Mouse (Mus musculus): ENCODE measurements at regions not wholly inside any gene's neighbourhood (a gene's known extent, or its start where the extent isn't known, plus 50 kb on each side); places are given as distances from the start of the nearest gene placed in this dataset.

GRCm38 (mm10) chr6:116906426-116907172 lies 189.9 kb upstream of the Tmem72 start:
- no peak overlapping the region for H3ac ChIP-seq (ENCODE audit: control insufficient read depth, insufficient read length, low read depth)
- no peaks in the 10 kb centered on the region for H3K27me3 ChIP-seq (ENCODE audit: control insufficient read depth, insufficient read depth, insufficient read length)
- H3K79me2 ChIP-seq (ENCODE audit: control insufficient read depth, insufficient read depth) = no peaks in the 10 kb centered on the region
- no peak overlapping the region for H3K4me3 ChIP-seq (ENCODE audit: insufficient read depth, poor library complexity, severe bottlenecking)
- TF ChIP-seq FOSL1 (IDR thresholded peaks at IDR 0.05; ENCODE audit: insufficient read depth, low read length, poor library complexity, severe bottlenecking) = no peak
- no peak for TF ChIP-seq USF1 (IDR thresholded peaks at IDR 0.05; ENCODE audit: low read depth)
- TF ChIP-seq MYOG (IDR thresholded peaks at IDR 0.05; ENCODE audit: control insufficient read depth, extremely low read depth, insufficient read length) = no peak
- TF ChIP-seq CEBPB (IDR thresholded peaks at IDR 0.05; ENCODE audit: low read depth) = no peak
- no peak for TF ChIP-seq MAX (IDR thresholded peaks at IDR 0.05)
- TF ChIP-seq CTCF (IDR thresholded peaks at IDR 0.05; ENCODE audit: control insufficient read depth, insufficient read depth, insufficient read length) = no peak
- TF ChIP-seq MYOD1 (IDR thresholded peaks at IDR 0.05; ENCODE audit: control insufficient read depth, insufficient read length, low read depth) = no peak
- H3K36me3 ChIP-seq (ENCODE audit: control insufficient read depth, insufficient read depth) = no peaks in the 10 kb centered on the region
- no peaks in the 10 kb centered on the region for H3K79me3 ChIP-seq (ENCODE audit: low read depth)

- Histone ChIP-seq H3K27me3 (ENCODE audit: control insufficient read depth, insufficient read depth, insufficient read length) (no peaks in the 10 kb centered on the region), H3K4me3 (ENCODE audit: insufficient read depth, poor library complexity, severe bottlenecking) (no peak overlapping the region)
- TF ChIP-seq MAX (IDR thresholded peaks at IDR 0.05) = no peak
These were observed 193.9 kb upstream of the Tmem72 start for GRCm38 (mm10) chr6:116910607-116911006.

GRCm38 (mm10) chr6:116912161-116912560 lies 195.4 kb upstream of the Tmem72 start:
- no peak overlapping the region for H3ac ChIP-seq (ENCODE audit: control insufficient read depth, insufficient read length, low read depth)

More at GRCm38 (mm10) chr6:116910607-116911006, 193.9 kb upstream of the Tmem72 start:
- H3K79me3 ChIP-seq (ENCODE audit: low read depth) = no peaks in the 10 kb centered on the region
- H3ac ChIP-seq (ENCODE audit: control insufficient read depth, insufficient read length, low read depth) = no peak overlapping the region
- no peaks in the 10 kb centered on the region for H3K79me2 ChIP-seq (ENCODE audit: control insufficient read depth, insufficient read depth)
- H3K36me3 ChIP-seq (ENCODE audit: control insufficient read depth, insufficient read depth) = no peaks in the 10 kb centered on the region

GRCm38 (mm10) chr6:116914073-116914472 lies 197.4 kb upstream of the Tmem72 start:
- Histone ChIP-seq H3K79me3 (ENCODE audit: low read depth) (no peaks in the 10 kb centered on the region), H3K79me2 (ENCODE audit: control insufficient read depth, insufficient read depth) (no peaks in the 10 kb centered on the region), H3ac (ENCODE audit: control insufficient read depth, insufficient read length, low read depth) (no peak overlapping the region), H3K36me3 (ENCODE audit: control insufficient read depth, insufficient read depth) (no peaks in the 10 kb centered on the region), H3K27me3 (ENCODE audit: control insufficient read depth, insufficient read depth, insufficient read length) (no peaks in the 10 kb centered on the region), H3K4me3 (ENCODE audit: insufficient read depth, poor library complexity, severe bottlenecking) (no peak overlapping the region)
- TF ChIP-seq MYOD1 (IDR thresholded peaks at IDR 0.05; ENCODE audit: control insufficient read depth, insufficient read length, low read depth) = no peak
- TF ChIP-seq MYOG (IDR thresholded peaks at IDR 0.05; ENCODE audit: control insufficient read depth, extremely low read depth, insufficient read length) = no peak
- no peak for TF ChIP-seq FOSL1 (IDR thresholded peaks at IDR 0.05; ENCODE audit: insufficient read depth, low read length, poor library complexity, severe bottlenecking)
- no peak for TF ChIP-seq USF1 (IDR thresholded peaks at IDR 0.05; ENCODE audit: low read depth)
- TF ChIP-seq CTCF (IDR thresholded peaks at IDR 0.05; ENCODE audit: control insufficient read depth, insufficient read depth, insufficient read length) = no peak
- TF ChIP-seq MAX (IDR thresholded peaks at IDR 0.05) = no peak
- no peak for TF ChIP-seq CEBPB (IDR thresholded peaks at IDR 0.05; ENCODE audit: low read depth)

More at GRCm38 (mm10) chr6:116912161-116912560, 195.4 kb upstream of the Tmem72 start:
- Histone ChIP-seq H3K36me3 (ENCODE audit: control insufficient read depth, insufficient read depth) (no peaks in the 10 kb centered on the region), H3K79me3 (ENCODE audit: low read depth) (no peaks in the 10 kb centered on the region), H3K27me3 (ENCODE audit: control insufficient read depth, insufficient read depth, insufficient read length) (no peaks in the 10 kb centered on the region), H3K79me2 (ENCODE audit: control insufficient read depth, insufficient read depth) (no peaks in the 10 kb centered on the region), H3K4me3 (ENCODE audit: insufficient read depth, poor library complexity, severe bottlenecking) (no peak overlapping the region)
- TF ChIP-seq MYOD1 (IDR thresholded peaks at IDR 0.05; ENCODE audit: control insufficient read depth, insufficient read length, low read depth) (no peak), CEBPB (IDR thresholded peaks at IDR 0.05; ENCODE audit: low read depth) (no peak)

- H3K4me3 ChIP-seq (ENCODE audit: insufficient read depth, poor library complexity, severe bottlenecking) = no peak overlapping the region
- TF ChIP-seq CEBPB (IDR thresholded peaks at IDR 0.05; ENCODE audit: low read depth) (no peak), MAX (IDR thresholded peaks at IDR 0.05) (no peak), MYOG (IDR thresholded peaks at IDR 0.05; ENCODE audit: control insufficient read depth, extremely low read depth, insufficient read length) (no peak), FOSL1 (IDR thresholded peaks at IDR 0.05; ENCODE audit: insufficient read depth, low read length, poor library complexity, severe bottlenecking) (no peak), MYOD1 (IDR thresholded peaks at IDR 0.05; ENCODE audit: control insufficient read depth, insufficient read length, low read depth) (no peak), USF1 (IDR thresholded peaks at IDR 0.05; ENCODE audit: low read depth) (no peak), CTCF (IDR thresholded peaks at IDR 0.05; ENCODE audit: control insufficient read depth, insufficient read depth, insufficient read length) (no peak)
- no peaks in the 10 kb centered on the region for H3K36me3 ChIP-seq (ENCODE audit: control insufficient read depth, insufficient read depth)
- no peak overlapping the region for H3ac ChIP-seq (ENCODE audit: control insufficient read depth, insufficient read length, low read depth)
- H3K27me3 ChIP-seq (ENCODE audit: control insufficient read depth, insufficient read depth, insufficient read length) = peaks cover 3% of the 10 kb centered on the region
- no peaks in the 10 kb centered on the region for H3K79me2 ChIP-seq (ENCODE audit: control insufficient read depth, insufficient read depth)
- no peaks in the 10 kb centered on the region for H3K79me3 ChIP-seq (ENCODE audit: low read depth)
These were observed 218.3 kb upstream of the Tmem72 start for GRCm38 (mm10) chr6:116935024-116935423.

- Histone ChIP-seq H3K27me3 (ENCODE audit: control insufficient read depth, insufficient read depth, insufficient read length) (peaks cover 6% of the 10 kb centered on the region), H3K79me3 (ENCODE audit: low read depth) (no peaks in the 10 kb centered on the region), H3K4me3 (ENCODE audit: insufficient read depth, poor library complexity, severe bottlenecking) (no peak overlapping the region), H3K36me3 (ENCODE audit: control insufficient read depth, insufficient read depth) (no peaks in the 10 kb centered on the region), H3ac (ENCODE audit: control insufficient read depth, insufficient read length, low read depth) (no peak overlapping the region), H3K79me2 (ENCODE audit: control insufficient read depth, insufficient read depth) (no peaks in the 10 kb centered on the region)
- TF ChIP-seq USF1 (IDR thresholded peaks at IDR 0.05; ENCODE audit: low read depth) = no peak
- TF ChIP-seq MAX (IDR thresholded peaks at IDR 0.05) = no peak
- no peak for TF ChIP-seq CEBPB (IDR thresholded peaks at IDR 0.05; ENCODE audit: low read depth)
- no peak for TF ChIP-seq MYOD1 (IDR thresholded peaks at IDR 0.05; ENCODE audit: control insufficient read depth, insufficient read length, low read depth)
- no peak for TF ChIP-seq CTCF (IDR thresholded peaks at IDR 0.05; ENCODE audit: control insufficient read depth, insufficient read depth, insufficient read length)
- TF ChIP-seq MYOG (IDR thresholded peaks at IDR 0.05; ENCODE audit: control insufficient read depth, extremely low read depth, insufficient read length) = no peak
- TF ChIP-seq FOSL1 (IDR thresholded peaks at IDR 0.05; ENCODE audit: insufficient read depth, low read length, poor library complexity, severe bottlenecking) = no peak
These were observed 224.9 kb upstream of the Tmem72 start for GRCm38 (mm10) chr6:116941576-116941975.
